Mouse (Mus musculus) heart, adult 2 months (tissue): ENCODE results near the gene Rpl19. TPM values are rescaled to one million over a fixed set of nuclear protein-coding genes. Genes with fewer than 3 reads are reported as not detected.

ENCODE experiments used
- DNase-seq, 2 experiments: peaks; one replicate each; pipeline ENCODE4 v3.0.0; 2021
- H3K27ac ChIP-seq: fragments of 200-600 bp; 2 replicates; pipeline ENCODE4 v1.8.1; 2022
- H3K27me3 ChIP-seq: fragments of 200-500 bp; 2 replicates; pipeline ENCODE4 v1.6.1; 2012; ENCODE audit warnings: mild to moderate bottlenecking, low read length, inconsistent platforms, mixed read lengths; ENCODE audit not compliant: control insufficient read depth, insufficient read depth
- H3K36me3 ChIP-seq: fragments of 200-500 bp; 2 replicates; pipeline ENCODE4 v1.6.1; 2012; ENCODE audit warnings: low read length, inconsistent platforms; ENCODE audit not compliant: control insufficient read depth, insufficient read depth
- H3K4me1 ChIP-seq: fragments of 200-500 bp; 2 replicates; pipeline ENCODE4 v1.6.1; 2011; ENCODE audit warnings: low read length; ENCODE audit not compliant: control insufficient read depth, insufficient read depth
- H3K4me3 ChIP-seq: fragments of 200-600 bp; 2 replicates; pipeline ENCODE4 v1.8.1; 2022
- H3K79me2 ChIP-seq: fragments of 200-500 bp; replicated peaks from 2 replicates; pipeline ENCODE4 v1.6.1; 2012; ENCODE audit warnings: mild to moderate bottlenecking, inconsistent platforms, low read length, moderate library complexity, mixed read lengths; ENCODE audit not compliant: control insufficient read depth, insufficient read depth
- H3K9ac ChIP-seq: fragments of 200-500 bp; 2 replicates; pipeline ENCODE4 v1.6.1; 2012; ENCODE audit warnings: low read depth, mild to moderate bottlenecking, control low read depth, inconsistent platforms, low read length, mixed read lengths
- CTCF ChIP-seq: fragments of 200-600 bp; IDR thresholded peaks from 2 replicates; pipeline ENCODE4 v1.8.1; 2022; ENCODE audit warnings: antibody characterized with exemption, mild to moderate bottlenecking, moderate library complexity
- EP300 ChIP-seq: fragments of 200-500 bp; IDR thresholded peaks from 2 replicates; pipeline ENCODE4 v1.6.1; 2011; ENCODE audit warnings: low read depth, low read length, control low read depth; ENCODE audit not compliant: insufficient read depth
- POLR2A ChIP-seq: fragments of 200-500 bp; IDR thresholded peaks from 2 replicates; pipeline ENCODE4 v1.6.1; 2011; ENCODE audit warnings: mild to moderate bottlenecking, low read depth, low read length, control low read depth; ENCODE audit not compliant: insufficient read depth
- WGBS: fragments of 180-500 bp; shearing (Covaris S2); methylation state at CpG from one replicate; pipeline ENCODE4 v1.1.7; 2018; 5-methylcytosine and 5-hydroxymethylcytosine counted together
- intact Hi-C: fragments of 180-260 bp; cut with DNase I; formaldehyde crosslinking; loops from one replicate; pipeline ENCODE4 v1.15.1; 2025
- polyA plus RNA-seq: library from polyadenylated mRNA; depleted of rRNA; stranded (reverse); fragments of >200 nt; gene quantifications from 2 replicates; pipeline ENCODE4 v1.2.3, GENCODE M21; 2012
- total RNA-seq, 2 experiments: library from RNA; stranded (reverse); gene quantifications; 2 replicates each; pipeline ENCODE4 v1.2.3; 2021

The Rpl19 gene
- total and polyA plus RNA-seq, 3 experiments: 348 to 604 (median 505) TPM

DNA sequence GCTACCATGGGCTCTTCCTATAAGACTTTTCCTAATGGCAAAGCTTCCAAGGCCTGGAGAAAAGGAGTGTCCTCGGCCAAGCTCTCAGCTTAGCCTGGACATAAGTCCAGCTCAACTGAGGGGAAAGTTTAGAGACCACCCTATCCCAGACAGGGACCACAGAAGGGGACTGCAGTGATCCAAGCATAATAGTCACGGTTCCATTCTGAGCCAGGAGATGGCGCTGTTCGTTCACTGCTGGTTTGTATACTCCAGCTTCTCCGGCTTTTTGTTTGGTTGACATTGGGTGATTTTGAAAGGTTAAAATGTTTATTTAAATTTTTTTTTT lies 4.9 kb downstream of the Rpl19 start:
- no peak overlapping the region for H3K27ac ChIP-seq
- H3K9ac ChIP-seq: no peak overlapping the region
- no peak overlapping the region for H3K4me3 ChIP-seq
- H3K79me2 ChIP-seq: peaks cover 3% of the 10 kb centered on the region
- peaks cover 1% of the 10 kb centered on the region; the same call in 1 of the 2 replicates for H3K4me1 ChIP-seq
- DNase-seq: peak; percentile 63 to 85
- TF ChIP-seq CTCF (peak; percentile 94), POLR2A (peak; percentile 43; the same call in 1 of the 2 replicates), EP300 (peak; percentile 75; the same call in 1 of the 2 replicates)
- 5% methylated on average over 5 of the region's 5 CpGs for WGBS
- H3K27me3 ChIP-seq: no peaks in the 10 kb centered on the region
- H3K36me3 ChIP-seq: peaks cover 4% of the 10 kb centered on the region; the same call in 1 of the 2 replicates
- intact Hi-C loops: loop anchor here (1.0 kb wide), 1 partner anchor 44 kb away; no protein-coding TSS in a partner anchor

DNA sequence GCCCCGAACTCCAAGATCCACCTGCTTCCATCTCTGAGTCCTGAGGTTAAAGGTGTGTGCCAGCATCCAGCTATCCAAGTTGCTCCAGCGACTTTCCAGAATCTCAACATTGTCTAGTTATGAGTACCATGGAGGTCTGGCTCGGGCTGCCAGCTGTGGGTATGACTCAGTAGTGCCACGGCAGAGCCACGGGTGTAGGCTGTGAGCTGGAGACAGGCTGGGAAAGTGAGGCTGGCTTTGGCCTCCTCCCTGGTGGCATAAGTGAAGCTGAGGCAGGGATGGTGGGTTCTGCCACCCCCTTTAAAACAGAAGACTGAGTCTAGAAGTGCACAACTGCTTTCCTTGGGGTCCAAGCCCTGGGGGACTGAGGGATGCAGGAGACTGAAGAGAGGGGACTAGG lies 7.6 kb downstream of the Rpl19 start:
- Histone ChIP-seq H3K27ac (no peak overlapping the region), H3K36me3 (no peaks in the 10 kb centered on the region), H3K4me1 (peaks cover 1% of the 10 kb centered on the region; the same call in 1 of the 2 replicates), H3K9ac (no peak overlapping the region), H3K79me2 (no peaks in the 10 kb centered on the region), H3K4me3 (no peak overlapping the region), H3K27me3 (no peaks in the 10 kb centered on the region)
- no peak for DNase-seq
- WGBS: 79% methylated on average over 5 of the region's 5 CpGs
- TF ChIP-seq POLR2A (no peak), EP300 (no peak), CTCF (no peak)
- intact Hi-C loops: no loop called here

DNA sequence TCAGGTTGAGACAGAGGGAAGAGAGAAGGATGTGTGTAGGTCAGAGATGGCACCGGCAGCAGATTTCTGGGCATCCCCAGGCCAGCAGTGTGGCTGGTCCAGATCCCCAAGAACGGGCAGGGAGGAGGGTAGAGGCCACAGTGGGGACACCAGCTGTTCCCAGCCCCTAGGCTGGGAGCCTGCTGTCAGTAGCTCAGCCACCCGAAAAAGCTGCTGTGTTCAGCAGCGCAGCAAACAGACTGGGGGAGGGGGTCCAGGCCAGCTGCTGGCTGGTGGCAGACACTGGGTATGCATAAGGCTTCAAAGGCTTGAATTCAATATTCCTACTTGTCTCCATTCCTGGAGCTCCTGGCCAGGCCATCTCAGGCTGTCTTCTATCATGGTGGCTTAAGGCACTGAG lies 8.3 kb downstream of the Rpl19 start:
- no peak overlapping the region for H3K27ac ChIP-seq
- no peaks in the 10 kb centered on the region for H3K79me2 ChIP-seq
- no peak for DNase-seq
- H3K4me1 ChIP-seq: peaks cover 1% of the 10 kb centered on the region; the same call in 1 of the 2 replicates
- H3K9ac ChIP-seq: no peak overlapping the region
- H3K4me3 ChIP-seq: no peak overlapping the region
- intact Hi-C loops: no loop called here
- no peaks in the 10 kb centered on the region for H3K36me3 ChIP-seq
- 72% methylated on average over 4 of the region's 4 CpGs for WGBS
- H3K27me3 ChIP-seq: no peaks in the 10 kb centered on the region
- no peak for TF ChIP-seq CTCF
- no peak for TF ChIP-seq POLR2A
- no peak for TF ChIP-seq EP300

DNA sequence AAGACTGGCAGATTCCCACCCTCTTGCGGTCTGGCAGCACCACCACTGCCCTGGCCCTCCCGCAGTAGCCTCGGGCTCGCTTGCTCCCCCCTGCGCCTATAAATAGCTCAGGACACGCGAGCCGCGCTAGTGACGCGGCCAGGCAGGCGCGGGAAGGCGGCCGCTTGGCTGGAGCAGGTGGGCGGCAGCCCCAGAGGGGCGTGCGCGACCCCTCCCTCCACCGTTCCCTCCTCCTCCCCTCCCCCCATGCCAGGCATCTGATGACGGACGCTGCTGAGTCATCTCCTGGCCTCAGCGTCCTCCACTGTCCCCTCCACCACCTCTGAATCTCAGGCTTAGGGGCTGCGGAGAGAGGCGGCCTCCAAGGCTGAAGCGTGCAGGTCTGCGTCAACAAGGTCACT lies 9.5 kb downstream of the Rpl19 start:
- intact Hi-C loops: no loop called here
- no peaks in the 10 kb centered on the region for H3K79me2 ChIP-seq
- peak overlapping the region; percentile 28 for H3K4me3 ChIP-seq
- H3K9ac ChIP-seq: peak overlapping the region; percentile 4; the same call in 1 of the 2 replicates
- DNase-seq: peak; percentile 59 to 63
- peaks cover 1% of the 10 kb centered on the region; the same call in 1 of the 2 replicates for H3K4me1 ChIP-seq
- H3K27ac ChIP-seq: no peak overlapping the region
- 1% methylated on average over 25 of the region's 27 CpGs for WGBS
- H3K27me3 ChIP-seq: no peaks in the 10 kb centered on the region
- TF ChIP-seq POLR2A (no peak), CTCF (0 out of 2 replicates have a peak, but pooled peaks have one; percentile 9)
- no peaks in the 10 kb centered on the region for H3K36me3 ChIP-seq

DNA sequence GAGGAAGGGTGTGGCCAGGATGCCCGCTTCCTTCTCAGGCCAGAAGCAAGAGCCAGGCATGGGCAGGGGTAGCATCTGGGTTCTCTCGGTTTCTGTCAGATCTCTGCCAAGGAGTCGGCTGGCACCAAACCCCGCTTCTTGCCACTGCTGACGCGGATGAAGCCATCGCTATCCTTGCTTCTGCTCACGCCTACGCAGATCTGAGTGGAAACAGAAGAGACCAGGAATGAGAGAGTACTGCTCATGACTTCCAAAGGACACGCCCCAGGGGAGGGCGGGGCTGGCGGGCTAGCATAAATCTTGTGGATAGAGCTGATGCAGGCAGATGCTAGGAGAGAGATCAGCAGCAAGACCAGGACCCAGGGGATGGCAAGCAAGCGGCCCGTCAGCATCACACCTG lies 11.4 kb downstream of the Rpl19 start:
- Histone ChIP-seq H3K79me2 (no peaks in the 10 kb centered on the region), H3K27me3 (no peaks in the 10 kb centered on the region), H3K9ac (no peak overlapping the region), H3K4me1 (peaks cover 1% of the 10 kb centered on the region; the same call in 1 of the 2 replicates), H3K36me3 (no peaks in the 10 kb centered on the region), H3K4me3 (no peak overlapping the region), H3K27ac (no peak overlapping the region)
- no peak for DNase-seq
- TF ChIP-seq POLR2A (no peak), CTCF (no peak), EP300 (no peak)
- WGBS: 63% methylated on average over 14 of the region's 14 CpGs
- intact Hi-C loops: no loop called here

DNA sequence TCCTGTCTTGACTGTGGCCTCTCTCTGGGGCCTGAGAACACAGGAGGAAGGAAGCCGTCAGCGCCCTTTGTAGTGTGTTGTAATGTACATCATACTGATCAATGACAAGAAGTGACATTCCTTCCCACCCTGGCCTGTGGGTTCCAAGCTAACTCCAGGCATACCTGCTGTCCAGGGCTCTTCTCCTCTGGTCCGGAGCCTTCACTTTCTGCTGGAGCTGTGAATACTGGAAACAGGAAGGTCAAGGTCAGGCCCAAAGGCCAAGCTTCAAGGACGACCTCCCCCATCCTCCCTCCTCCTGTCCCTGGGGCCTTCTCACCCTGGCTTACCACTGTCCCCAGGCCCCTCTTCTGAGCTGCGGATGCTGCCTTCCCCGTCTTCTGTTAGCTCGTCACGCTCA lies 14.5 kb downstream of the Rpl19 start:
- Histone ChIP-seq H3K27ac (no peak overlapping the region), H3K4me3 (no peak overlapping the region), H3K4me1 (peaks cover 1% of the 10 kb centered on the region; the same call in 1 of the 2 replicates), H3K79me2 (no peaks in the 10 kb centered on the region), H3K36me3 (no peaks in the 10 kb centered on the region), H3K9ac (no peak overlapping the region), H3K27me3 (no peaks in the 10 kb centered on the region)
- DNase-seq: no peak
- intact Hi-C loops: no loop called here
- WGBS: 79% methylated on average over 8 of the region's 8 CpGs
- TF ChIP-seq POLR2A (no peak), EP300 (no peak), CTCF (no peak)

DNA sequence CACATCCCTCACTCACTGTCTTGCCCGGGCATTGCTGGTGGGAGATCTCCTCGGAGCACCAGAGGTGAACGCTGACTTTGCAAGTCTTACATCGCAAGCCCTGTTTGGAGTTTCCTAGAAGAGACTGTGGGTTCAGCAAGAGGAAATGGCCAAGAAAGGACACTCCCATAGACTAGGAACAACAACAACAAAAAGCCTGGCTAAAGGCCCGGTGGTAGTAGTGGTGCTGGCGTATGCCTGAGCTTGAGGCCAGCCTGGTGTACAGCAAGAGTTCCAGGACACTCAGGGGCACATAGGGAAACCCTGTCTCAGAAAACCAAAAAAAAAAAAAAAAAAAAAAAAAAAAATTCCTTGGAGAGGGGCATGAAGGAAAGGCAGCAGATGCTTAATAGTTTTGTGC lies 16.2 kb downstream of the Rpl19 start:
- intact Hi-C loops: no loop called here
- Histone ChIP-seq H3K36me3 (no peaks in the 10 kb centered on the region), H3K4me3 (no peak overlapping the region), H3K27ac (no peak overlapping the region), H3K4me1 (no peaks in the 10 kb centered on the region; the same call in 1 of the 2 replicates), H3K9ac (no peak overlapping the region), H3K79me2 (no peaks in the 10 kb centered on the region), H3K27me3 (no peaks in the 10 kb centered on the region)
- 37% methylated on average over 6 of the region's 6 CpGs for WGBS
- TF ChIP-seq CTCF: no peak
- no peak for TF ChIP-seq POLR2A
- TF ChIP-seq EP300: no peak
- no peak for DNase-seq
